Mouse (Mus musculus) hindbrain, embryonic 13.5 days (tissue): ENCODE measurements at regions not wholly inside any gene's neighbourhood (a gene's known extent, or its start where the extent isn't known, plus 50 kb on each side); places are given as distances from the start of the nearest gene placed in this dataset. TPM values are rescaled to one million over a fixed set of nuclear protein-coding genes. Genes with fewer than 3 reads are reported as not detected.

ENCODE experiments used
- ATAC-seq: fragments of 200-750 bp; cut with Nextera tagmentation; 2 replicates; pipeline ENCODE4 v1.8.0; 2017; ENCODE audit warnings: moderate TSS enrichment; ENCODE audit not compliant: low FRiP score
- H3K27ac ChIP-seq: fragments of 300-500 bp; sonication (generic); 2 replicates; pipeline ENCODE4 v1.5.1; 2015; ENCODE audit warnings: inconsistent platforms, mild to moderate bottlenecking, moderate library complexity
- H3K27me3 ChIP-seq: fragments of 300-500 bp; sonication (generic); 2 replicates; pipeline ENCODE4 v1.6.1; 2015; ENCODE audit warnings: mild to moderate bottlenecking, inconsistent platforms
- H3K36me3 ChIP-seq: fragments of 300-500 bp; sonication (generic); 2 replicates; pipeline ENCODE4 v1.6.1; 2015; ENCODE audit warnings: mild to moderate bottlenecking, inconsistent platforms
- H3K4me1 ChIP-seq: fragments of 300-500 bp; sonication (generic); replicated peaks from 2 replicates; pipeline ENCODE4 v1.6.1; 2015; ENCODE audit warnings: inconsistent platforms
- H3K4me2 ChIP-seq: fragments of 300-500 bp; sonication (generic); 2 replicates; pipeline ENCODE4 v1.6.1; 2015; ENCODE audit warnings: inconsistent platforms, mild to moderate bottlenecking, moderate library complexity
- H3K4me3 ChIP-seq: fragments of 300-500 bp; sonication (generic); 2 replicates; pipeline ENCODE4 v1.5.1; 2015; ENCODE audit warnings: mild to moderate bottlenecking, inconsistent platforms
- H3K9ac ChIP-seq: fragments of 300-500 bp; sonication (generic); 2 replicates; pipeline ENCODE4 v1.6.1; 2015; ENCODE audit warnings: mild to moderate bottlenecking, inconsistent platforms
- H3K9me3 ChIP-seq: fragments of 300-500 bp; sonication (generic); 2 replicates; pipeline ENCODE4 v1.6.1; 2016; ENCODE audit warnings: inconsistent platforms
- WGBS: fragments of 180-500 bp; shearing (Covaris S2); methylation state at CpG from one replicate; pipeline ENCODE4 v1.1.7; 2015; 5-methylcytosine and 5-hydroxymethylcytosine counted together
- microRNA-seq: library from miRNA; unstranded; fragments of <30 nt; microRNA quantifications from one replicate; pipeline ENCODE4, GENCODE M21; 2016

- no peak overlapping the region for H3K27ac ChIP-seq
- no peaks in the 10 kb centered on the region for H3K4me1 ChIP-seq
- H3K9me3 ChIP-seq: no peaks in the 10 kb centered on the region
- 95% methylated on average over 2 of the region's 2 CpGs for WGBS
- H3K4me2 ChIP-seq: no peak overlapping the region
- no peaks in the 10 kb centered on the region for H3K36me3 ChIP-seq
- no peak overlapping the region for H3K9ac ChIP-seq
- H3K27me3 ChIP-seq: no peaks in the 10 kb centered on the region
- H3K4me3 ChIP-seq: no peak overlapping the region
- ATAC-seq: no peak
These were observed 64.0 kb upstream of the Gm9747 start for GRCm38 (mm10) chr1:82168949-82169348.

DNA sequence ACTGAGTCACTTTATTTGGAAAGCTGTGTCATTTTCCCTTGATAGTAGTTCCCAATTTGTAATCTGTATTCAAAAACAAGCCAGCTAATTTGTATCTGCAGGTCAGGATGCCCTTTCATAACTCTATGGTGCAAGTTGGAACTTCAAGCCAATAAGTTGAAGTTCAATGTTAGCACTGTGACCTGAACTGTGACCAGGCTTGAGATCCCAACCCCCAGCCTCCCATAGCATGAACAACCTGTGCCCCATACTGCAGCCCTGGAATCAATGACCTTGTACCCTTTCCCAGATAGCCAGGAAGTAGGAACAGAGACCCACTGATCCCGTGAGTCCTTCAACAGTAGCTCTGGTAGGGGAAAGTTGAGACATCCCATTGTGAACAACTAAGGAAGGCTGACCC, 52.5 kb upstream of the Gm9747 start:
- Histone ChIP-seq H3K27ac (no peak overlapping the region), H3K9me3 (no peaks in the 10 kb centered on the region), H3K4me3 (no peak overlapping the region), H3K4me1 (no peaks in the 10 kb centered on the region), H3K4me2 (no peak overlapping the region), H3K9ac (no peak overlapping the region), H3K27me3 (no peaks in the 10 kb centered on the region), H3K36me3 (no peaks in the 10 kb centered on the region)
- no peak for ATAC-seq
- WGBS: 92% methylated on average over 1 of the region's 1 CpGs

Small RNA genes in the stretch of these regions (microRNA-seq; reads per million reads assigned to microRNA genes)
- not detected for gene Mir6344
